ENCODE assay signal across 13 mouse cellular contexts in genomic region chr12:16788600-16788999, GRCm38 (mm10). TPM values are rescaled to one million over a fixed set of nuclear protein-coding genes. Genes with fewer than 3 reads are reported as not detected.
"Had no signal": no experiment of that assay in that cellular context is flagged by ENCODE, and none has a peak within 500 bp of the region (broad histone marks: within the 10 kb centered on the region; RNA-seq: fewer than 3 reads in every experiment).

No protein-coding gene starts in this region.

- ATAC-seq: midbrain, embryonic 16.5 days had no signal

- H3K27me3 ChIP-seq: limb, embryonic 13.5 days; neural tube, embryonic 13.5 days had no signal

- H3K4me3 ChIP-seq: limb, embryonic 13.5 days; neural tube, embryonic 13.5 days had no signal

- H3K36me3 ChIP-seq: limb, embryonic 13.5 days; neural tube, embryonic 13.5 days had no signal

- H3K9ac ChIP-seq: limb, embryonic 13.5 days; liver, embryonic 14.5 days; neural tube, embryonic 13.5 days had no signal

- H3K4me1 ChIP-seq: limb, embryonic 13.5 days had no signal

- H3K9me3 ChIP-seq: limb, embryonic 13.5 days; neural tube, embryonic 13.5 days had no signal

- H3K4me2 ChIP-seq: limb, embryonic 13.5 days; neural tube, embryonic 13.5 days had no signal

- H3K27ac ChIP-seq: limb, embryonic 13.5 days; liver, embryonic 14.5 days; neural tube, embryonic 13.5 days had no signal

- DNase-seq: kidney, postnatal 25 days; layer of hippocampus, postnatal 36 days; lung, adult 18-20 months; retina, postnatal 1 day; right cerebral cortex, postnatal 4 days; spleen, adult 18-20 months; thymus, adult 18-20 months; thymus, postnatal 14 days had no signal

RNA-seq across cellular contexts. Expression of gene Greb1, which starts 12.1 kb away (rescaled TPM):
- total RNA-seq: megakaryocyte-erythroid progenitor cell, adult 5-6 weeks had no signal
